Mouse (Mus musculus) lung, postnatal 0 days (tissue): Measurements from ENCODE around the gene Pygl.

ENCODE experiments used
- CTCF ChIP-seq: IDR thresholded peaks from 2 replicates; pipeline ENCODE4 v1.5.1; 2016; ENCODE audit warnings: antibody characterized with exemption, mild to moderate bottlenecking
- EP300 ChIP-seq: IDR thresholded peaks from 2 replicates; pipeline ENCODE4 v1.6.1; 2016; ENCODE audit warnings: antibody characterized with exemption, mild to moderate bottlenecking, control low read depth

- TF ChIP-seq CTCF (no peak), EP300 (no peak)
Measured at GRCm38 (mm10) chr12:70157292-70158066, 73.8 kb downstream of the Pygl start.
